Mouse (Mus musculus): ENCODE measurements around the gene Ube2g2. TPM values are rescaled to one million over a fixed set of nuclear protein-coding genes. Genes with fewer than 3 reads are reported as not detected.
A peak's percentile ranks its signal among the peaks of the same experiment; 100 is the strongest.

Ube2g2 gene
- total and polyA plus RNA-seq, 3 experiments, result 28.7 to 59.4 (median 40.8) TPM

- peaks cover 12 to 84% of the 10 kb centered on the region in 2 experiments for H3K4me1 ChIP-seq (ENCODE audit: control insufficient read depth in 1 of 2, insufficient read depth in 2 of 2)
- H3K4me3 ChIP-seq (replicated peaks in 1 of 3; ENCODE audit: low read depth in 2 of 3, low read length in 2 of 3, poor library complexity in 1 of 3), result no peak overlapping the region
- TF ChIP-seq MAFK (IDR thresholded peaks at IDR 0.05; ENCODE audit: insufficient replicate concordance, low read length), result peak; percentile 75
- TF ChIP-seq CTCF (conservative IDR thresholded peaks at IDR 0.05 in 1 of 2, IDR thresholded peaks at IDR 0.05 in 1 of 2; ENCODE audit: low read depth in 2 of 2, low read length in 2 of 2), result no peak
- no peak overlapping the region for H3K4me2 ChIP-seq (ENCODE audit: insufficient read depth, low read depth, poor library complexity, severe bottlenecking)
- no peak for DNase-seq (ENCODE audit: extremely low read depth)
- H3K27ac ChIP-seq (ENCODE audit: insufficient read depth, low read depth), result no peak overlapping the region
- no peaks in the 10 kb centered on the region for H3K9me3 ChIP-seq (replicated peaks; ENCODE audit: low read length)
- dilution Hi-C loops (cut with MboI; ENCODE audit: extremely low pct_ligation_motif_present, extremely low pct_unique_long_range_greater_than_20kb, low sequenced_read_pairs), result no loop called here
- in situ Hi-C loops (cut with MboI; ENCODE audit: low pct_ligation_motif_present, low pct_unique_long_range_greater_than_20kb, low sequenced_read_pairs), result loop anchor here (10.0 to 25.0 kb wide), 2 partner anchors 114 to 258 kb away; partner anchors contain the start of gene Fam207a
- H3K27me3 ChIP-seq (replicated peaks), result no peaks in the 10 kb centered on the region
- peaks cover 37 to 76% of the 10 kb centered on the region in 2 experiments for H3K36me3 ChIP-seq (replicated peaks in 1 of 2; ENCODE audit: control insufficient read depth in 1 of 2, insufficient read depth in 1 of 2, low read length in 1 of 2)
- H3K9ac ChIP-seq (ENCODE audit: insufficient read depth, low read depth), result no peak overlapping the region
- H3K79me2 ChIP-seq (replicated peaks; ENCODE audit: control insufficient read depth, extremely low read depth, insufficient read depth, poor library complexity, severe bottlenecking), result peaks cover 65% of the 10 kb centered on the region
Measured at GRCm38 (mm10) chr10:77629163-77629562, 7.1 kb downstream of the Ube2g2 start.

- Histone ChIP-seq H3K4me1 (ENCODE audit: control insufficient read depth in 1 of 2, insufficient read depth in 2 of 2) (peaks cover 10 to 84% of the 10 kb centered on the region in 2 experiments), H3K9me3 (replicated peaks; ENCODE audit: low read length) (no peaks in the 10 kb centered on the region), H3K79me2 (replicated peaks; ENCODE audit: control insufficient read depth, extremely low read depth, insufficient read depth, poor library complexity, severe bottlenecking) (peaks cover 60% of the 10 kb centered on the region), H3K36me3 (replicated peaks in 1 of 2; ENCODE audit: control insufficient read depth in 1 of 2, insufficient read depth in 1 of 2, low read length in 1 of 2) (peaks cover 37 to 73% of the 10 kb centered on the region in 2 experiments), H3K4me2 (ENCODE audit: insufficient read depth, low read depth, poor library complexity, severe bottlenecking) (no peak overlapping the region), H3K4me3 (replicated peaks in 1 of 3; ENCODE audit: low read depth in 2 of 3, low read length in 2 of 3, poor library complexity in 1 of 3) (no peak overlapping the region), H3K27ac (ENCODE audit: insufficient read depth, low read depth) (no peak overlapping the region), H3K27me3 (replicated peaks) (no peaks in the 10 kb centered on the region), H3K9ac (ENCODE audit: insufficient read depth, low read depth) (no peak overlapping the region)
- dilution Hi-C loops (cut with MboI; ENCODE audit: extremely low pct_ligation_motif_present, extremely low pct_unique_long_range_greater_than_20kb, low sequenced_read_pairs), result no loop called here
- TF ChIP-seq SMC3 (IDR thresholded peaks at IDR 0.05; ENCODE audit: low read depth, low read length) (peak; percentile 20; the same call in 1 of the 2 replicates), CTCF (conservative IDR thresholded peaks at IDR 0.05 in 1 of 2, IDR thresholded peaks at IDR 0.05 in 1 of 2; ENCODE audit: low read depth in 2 of 2, low read length in 2 of 2) (peak in 1 of 2 experiments; percentile 42; a peak in 2 of 4 replicates), BHLHE40 (IDR thresholded peaks at IDR 0.05; ENCODE audit: low read depth, low read length) (no peak), MAZ (IDR thresholded peaks at IDR 0.05; ENCODE audit: low read depth, low read length) (no peak), USF2 (conservative IDR thresholded peaks at IDR 0.05; ENCODE audit: low read depth, low read length) (no peak), ZNF384 (IDR thresholded peaks at IDR 0.05; ENCODE audit: low read depth, low read length) (no peak)
- DNase-seq (ENCODE audit: extremely low read depth), result no peak
- in situ Hi-C loops (cut with MboI; ENCODE audit: low pct_ligation_motif_present, low pct_unique_long_range_greater_than_20kb, low sequenced_read_pairs), result loop anchor here (10.0 to 25.0 kb wide), 2 partner anchors 115 to 257 kb away; partner anchors contain the start of gene Fam207a
Measured at GRCm38 (mm10) chr10:77629970-77630369, 7.9 kb downstream of the Ube2g2 start.

GRCm38 (mm10) chr10:77634016-77634415 lies 11.9 kb downstream of the Ube2g2 start:
- TF ChIP-seq ETS1 (conservative IDR thresholded peaks at IDR 0.05; ENCODE audit: low read depth, low read length) (peak; percentile 68), ZNF384 (IDR thresholded peaks at IDR 0.05; ENCODE audit: low read depth, low read length) (no peak), IRF4 (IDR thresholded peaks at IDR 0.05; ENCODE audit: low read depth, low read length) (no peak), EP300 (IDR thresholded peaks at IDR 0.05; ENCODE audit: low read length) (no peak), USF2 (conservative IDR thresholded peaks at IDR 0.05; ENCODE audit: low read depth, low read length) (peak; percentile 78), ZMIZ1 (IDR thresholded peaks at IDR 0.05; ENCODE audit: low read depth, low read length) (no peak), JUND (conservative IDR thresholded peaks at IDR 0.05; ENCODE audit: low read depth, low read length) (no peak), BHLHE40 (IDR thresholded peaks at IDR 0.05; ENCODE audit: low read depth, low read length) (peak; percentile 82), UBTF (IDR thresholded peaks at IDR 0.05; ENCODE audit: low read depth, low read length) (no peak), MAX (IDR thresholded peaks at IDR 0.05; ENCODE audit: low read length) (no peak), USF1 (IDR thresholded peaks at IDR 0.05; ENCODE audit: low read depth, low read length) (peak; percentile 74)
- Histone ChIP-seq H3K27ac (ENCODE audit: insufficient read depth, low read depth) (peak overlapping the region; percentile 71), H3K4me3 (replicated peaks in 1 of 3; ENCODE audit: low read depth in 2 of 3, low read length in 2 of 3, poor library complexity in 1 of 3) (peak overlapping the region in 1 of 3 experiments; percentile 47), H3K9me3 (replicated peaks; ENCODE audit: low read length) (no peaks in the 10 kb centered on the region), H3K27me3 (replicated peaks) (no peaks in the 10 kb centered on the region), H3K79me2 (replicated peaks; ENCODE audit: control insufficient read depth, extremely low read depth, insufficient read depth, poor library complexity, severe bottlenecking) (peaks cover 38% of the 10 kb centered on the region), H3K36me3 (replicated peaks in 1 of 2; ENCODE audit: control insufficient read depth in 1 of 2, insufficient read depth in 1 of 2, low read length in 1 of 2) (peaks cover 54 to 86% of the 10 kb centered on the region in 2 experiments), H3K4me1 (ENCODE audit: control insufficient read depth in 1 of 2, insufficient read depth in 2 of 2) (peaks cover 8 to 59% of the 10 kb centered on the region in 2 experiments), H3K4me2 (ENCODE audit: insufficient read depth, low read depth, poor library complexity, severe bottlenecking) (peak overlapping the region; percentile 34; the same call in 1 of the 2 replicates), H3K9ac (ENCODE audit: insufficient read depth, low read depth) (no peak overlapping the region)
- in situ Hi-C loops (cut with MboI; ENCODE audit: low pct_ligation_motif_present, low pct_unique_long_range_greater_than_20kb, low sequenced_read_pairs), result loop anchor here (25.0 kb wide), 1 partner anchor 253 kb away; no protein-coding TSS in a partner anchor
- dilution Hi-C loops (cut with MboI; ENCODE audit: extremely low pct_ligation_motif_present, extremely low pct_unique_long_range_greater_than_20kb, low sequenced_read_pairs), result no loop called here
- DNase-seq (ENCODE audit: extremely low read depth), result peak; percentile 52

All from CH12.LX (cell line).